Mouse (Mus musculus) MEL (cell line): ENCODE measurements at regions not wholly inside any gene's neighbourhood (a gene's known extent, or its start where the extent isn't known, plus 50 kb on each side); places are given as distances from the start of the nearest gene placed in this dataset.

Experiments
- DNase-seq: peaks from one replicate; pipeline ENCODE4 v3.0.0; 2011; ENCODE audit warnings: low read depth, low spot score
- H3K27ac ChIP-seq: 2 replicates; pipeline ENCODE4 v1.5.1; 2012; ENCODE audit warnings: low read depth, mild to moderate bottlenecking, control low read depth, low read length, moderate library complexity; ENCODE audit not compliant: control insufficient read depth
- H3K27me3 ChIP-seq, 2 experiments: fragments of 150-350 bp in 1 of 2; sonication (generic) in 1 of 2; 2 replicates each; pipeline ENCODE4 v1.6.1; 2012; ENCODE audit warnings: low read length in 2 of 2, mild to moderate bottlenecking in 2 of 2, improper control_type of control experiment in 1 of 2, moderate library complexity in 1 of 2; ENCODE audit not compliant: insufficient read depth in 2 of 2, control insufficient read depth in 1 of 2
- H3K36me3 ChIP-seq, 2 experiments: 2 replicates each; pipeline ENCODE4 v1.6.1; 2012 to 2014; ENCODE audit warnings: low read length in 2 of 2, improper control_type of control experiment in 1 of 2, inconsistent platforms in 1 of 2, mild to moderate bottlenecking in 1 of 2; ENCODE audit not compliant: insufficient read depth in 2 of 2, control insufficient read depth in 1 of 2
- H3K4me1 ChIP-seq, 2 experiments: fragments of 150-350 bp in 1 of 2; sonication (generic) in 1 of 2; 2 replicates each; pipeline ENCODE4 v1.6.1; 2012; ENCODE audit warnings: low read length in 2 of 2, improper control_type of control experiment in 1 of 2, mild to moderate bottlenecking in 1 of 2; ENCODE audit not compliant: insufficient read depth in 2 of 2, control insufficient read depth in 1 of 2
- H3K4me3 ChIP-seq, 2 experiments: fragments of 150-350 bp in 1 of 2; sonication (generic) in 1 of 2; 2 replicates each; pipeline ENCODE4 v1.5.1; 2012; ENCODE audit warnings: low read depth in 2 of 2, low read length in 2 of 2, mild to moderate bottlenecking in 2 of 2, moderate library complexity in 2 of 2, control low read depth in 1 of 2, improper control_type of control experiment in 1 of 2; ENCODE audit not compliant: control insufficient read depth in 1 of 2, insufficient read depth in 1 of 2
- H3K79me2 ChIP-seq: 2 replicates; pipeline ENCODE4 v1.6.1; 2012; ENCODE audit warnings: mild to moderate bottlenecking, low read length, moderate library complexity; ENCODE audit not compliant: control insufficient read depth, poor library complexity, insufficient read depth
- H3K9ac ChIP-seq: 2 replicates; pipeline ENCODE4 v1.6.1; 2012; ENCODE audit warnings: low read depth, mild to moderate bottlenecking, control low read depth, low read length, moderate library complexity; ENCODE audit not compliant: control insufficient read depth, poor library complexity, severe bottlenecking
- H3K9me3 ChIP-seq: fragments of 150-350 bp; sonication (generic); replicated peaks from 2 replicates; pipeline ENCODE4 v1.6.1; 2012; ENCODE audit warnings: mild to moderate bottlenecking, low read length, improper control_type of control experiment, moderate library complexity; ENCODE audit not compliant: insufficient read depth
- BHLHE40 ChIP-seq: IDR thresholded peaks from 2 replicates; pipeline ENCODE4 v1.6.1; 2012; ENCODE audit warnings: low read depth, mild to moderate bottlenecking, inconsistent platforms, low read length, improper control_type of control experiment, borderline replicate concordance
- CHD1 ChIP-seq: IDR thresholded peaks from 2 replicates; pipeline ENCODE4 v1.6.1; 2012; ENCODE audit warnings: low read depth, mild to moderate bottlenecking, inconsistent platforms, low read length, improper control_type of control experiment
- CTCF ChIP-seq, 3 experiments: IDR thresholded peaks in 2 of 3; conservative IDR thresholded peaks in 1 of 3; 2 replicates each; pipeline ENCODE4 v1.5.1; 2011 to 2012; ENCODE audit warnings: low read length in 3 of 3, low read depth in 2 of 3, mild to moderate bottlenecking in 2 of 3, improper control_type of control experiment in 1 of 3, inconsistent platforms in 1 of 3, mixed read lengths in 1 of 3, moderate library complexity in 1 of 3; ENCODE audit not compliant: control insufficient read depth in 1 of 3, insufficient read depth in 1 of 3, poor library complexity in 1 of 3, severe bottlenecking in 1 of 3
- E2F4 ChIP-seq: IDR thresholded peaks from 2 replicates; pipeline ENCODE4 v1.6.1; 2011; ENCODE audit warnings: low read depth, low read length, improper control_type of control experiment, borderline replicate concordance
- ELF1 ChIP-seq: IDR thresholded peaks from 2 replicates; pipeline ENCODE4 v1.6.1; 2014; ENCODE audit warnings: low read depth, mild to moderate bottlenecking, inconsistent platforms, low read length, improper control_type of control experiment, moderate library complexity
- EP300 ChIP-seq, 2 experiments: IDR thresholded peaks; 2 replicates each; pipeline ENCODE4 v1.6.1; 2011; ENCODE audit warnings: improper control_type of control experiment in 2 of 2, low read length in 2 of 2, low read depth in 1 of 2, mild to moderate bottlenecking in 1 of 2
- ETS1 ChIP-seq: IDR thresholded peaks from 2 replicates; pipeline ENCODE4 v1.6.1; 2012; ENCODE audit warnings: low read depth, mild to moderate bottlenecking, inconsistent platforms, low read length, improper control_type of control experiment, moderate library complexity
- GABPA ChIP-seq: IDR thresholded peaks from 2 replicates; pipeline ENCODE4 v1.6.1; 2012; ENCODE audit warnings: low read depth, mild to moderate bottlenecking, inconsistent platforms, low read length, improper control_type of control experiment, moderate library complexity
- HCFC1 ChIP-seq: IDR thresholded peaks from 2 replicates; pipeline ENCODE4 v1.6.1; 2012; ENCODE audit warnings: low read depth, mild to moderate bottlenecking, inconsistent platforms, low read length, improper control_type of control experiment, moderate library complexity
- JUND ChIP-seq: IDR thresholded peaks from 2 replicates; pipeline ENCODE4 v1.6.1; 2011; ENCODE audit warnings: low read depth, mild to moderate bottlenecking, improper control_type of control experiment, low read length
- KAT2A ChIP-seq: conservative IDR thresholded peaks from 2 replicates; pipeline ENCODE4 v1.6.1; 2012; ENCODE audit warnings: low read depth, low read length, improper control_type of control experiment, inconsistent platforms
- MAFK ChIP-seq: IDR thresholded peaks from 2 replicates; pipeline ENCODE4 v1.6.1; 2011; ENCODE audit warnings: low read depth, mild to moderate bottlenecking, low read length, improper control_type of control experiment, borderline replicate concordance
- MYC ChIP-seq: IDR thresholded peaks from 2 replicates; pipeline ENCODE4 v1.6.1; 2011; ENCODE audit warnings: low read depth, mild to moderate bottlenecking, low read length, improper control_type of control experiment, moderate library complexity
- NELFE ChIP-seq: IDR thresholded peaks from 2 replicates; pipeline ENCODE4 v1.6.1; 2011; ENCODE audit warnings: low read depth, low read length, improper control_type of control experiment
- NRF1 ChIP-seq: IDR thresholded peaks from 2 replicates; pipeline ENCODE4 v1.6.1; 2014; ENCODE audit warnings: low read depth, mild to moderate bottlenecking, inconsistent platforms, low read length, improper control_type of control experiment, moderate library complexity; ENCODE audit not compliant: poor library complexity, insufficient read depth, severe bottlenecking
- POLR2A ChIP-seq, 2 experiments: IDR thresholded peaks; 2 replicates each; pipeline ENCODE4 v1.6.1; 2011 to 2012; ENCODE audit warnings: low read length in 2 of 2, mild to moderate bottlenecking in 2 of 2, control low read depth in 1 of 2, improper control_type of control experiment in 1 of 2, low read depth in 1 of 2, moderate library complexity in 1 of 2; ENCODE audit not compliant: control insufficient read depth in 1 of 2, insufficient read depth in 1 of 2, poor library complexity in 1 of 2
- POLR2AphosphoS5 ChIP-seq: IDR thresholded peaks from 2 replicates; pipeline ENCODE4 v1.6.1; 2012; ENCODE audit warnings: low read depth, borderline replicate concordance, mild to moderate bottlenecking, inconsistent platforms, low read length, moderate library complexity, mixed read lengths
- RAD21 ChIP-seq: IDR thresholded peaks from 2 replicates; pipeline ENCODE4 v1.6.1; 2011; ENCODE audit warnings: mild to moderate bottlenecking, low read depth, low read length, improper control_type of control experiment
- RCOR1 ChIP-seq: IDR thresholded peaks from 2 replicates; pipeline ENCODE4 v1.6.1; 2012; ENCODE audit warnings: low read depth, mild to moderate bottlenecking, inconsistent platforms, low read length, improper control_type of control experiment
- TAL1 ChIP-seq: IDR thresholded peaks from 2 replicates; pipeline ENCODE4 v1.6.1; 2012; ENCODE audit warnings: mild to moderate bottlenecking, inconsistent platforms, low read length, moderate library complexity, mixed read lengths
- USF1 ChIP-seq: IDR thresholded peaks from 2 replicates; pipeline ENCODE4 v1.6.1; 2014; ENCODE audit warnings: low read depth, mild to moderate bottlenecking, inconsistent platforms, low read length, improper control_type of control experiment, moderate library complexity
- USF2 ChIP-seq, 2 experiments: IDR thresholded peaks; 2 replicates each; pipeline ENCODE4 v1.6.1; 2011 to 2012; ENCODE audit warnings: improper control_type of control experiment in 2 of 2, low read length in 2 of 2, borderline replicate concordance in 1 of 2, inconsistent platforms in 1 of 2, low read depth in 1 of 2, mild to moderate bottlenecking in 1 of 2; ENCODE audit not compliant: insufficient read depth in 1 of 2
- ZC3H11A ChIP-seq: IDR thresholded peaks from 2 replicates; pipeline ENCODE4 v1.6.1; 2012; ENCODE audit warnings: low read depth, mild to moderate bottlenecking, inconsistent platforms, low read length, improper control_type of control experiment
- ZKSCAN1 ChIP-seq: IDR thresholded peaks from 2 replicates; pipeline ENCODE4 v1.6.1; 2012; ENCODE audit warnings: low read depth, mild to moderate bottlenecking, inconsistent platforms, low read length, improper control_type of control experiment, moderate library complexity

- TF ChIP-seq POLR2AphosphoS5 (no peak), USF1 (no peak), MAFK (no peak), JUND (no peak), ETS1 (no peak), ZC3H11A (no peak), BHLHE40 (no peak), TAL1 (no peak), EP300 (IDR thresholded peaks at IDR 0.05; ENCODE audit: low read depth in 1 of 2, low read length in 2 of 2) (no peak), RCOR1 (no peak), MYC (no peak), ZKSCAN1 (no peak), POLR2A (IDR thresholded peaks at IDR 0.05; ENCODE audit: control insufficient read depth in 1 of 2, insufficient read depth in 1 of 2, low read depth in 1 of 2, low read length in 2 of 2, poor library complexity in 1 of 2) (no peak)
- Histone ChIP-seq H3K36me3 (no peaks in the 10 kb centered on the region), H3K27me3 (no peaks in the 10 kb centered on the region), H3K4me1 (no peaks in the 10 kb centered on the region), H3K4me3 (no peak overlapping the region), H3K9me3 (no peaks in the 10 kb centered on the region), H3K9ac (no peak overlapping the region), H3K27ac (no peak overlapping the region), H3K79me2 (no peaks in the 10 kb centered on the region)
- no peak for DNase-seq
These were observed 142.7 kb upstream of the Cenpw start for GRCm38 (mm10) chr10:30342965-30343478.

- no peaks in the 10 kb centered on the region for H3K9me3 ChIP-seq
- TF ChIP-seq CHD1, result no peak
- TF ChIP-seq GABPA, result no peak
- no peak for TF ChIP-seq TAL1
- TF ChIP-seq KAT2A, result no peak
- TF ChIP-seq MYC, result no peak
- TF ChIP-seq NRF1, result no peak
- no peak for TF ChIP-seq NELFE
- TF ChIP-seq CTCF (IDR thresholded peaks at IDR 0.05 in 2 of 3, conservative IDR thresholded peaks at IDR 0.05 in 1 of 3; ENCODE audit: control insufficient read depth in 1 of 3, insufficient read depth in 1 of 3, low read depth in 2 of 3, low read length in 3 of 3, poor library complexity in 1 of 3, severe bottlenecking in 1 of 3), result no peak
- no peak for TF ChIP-seq EP300 (IDR thresholded peaks at IDR 0.05; ENCODE audit: low read depth in 1 of 2, low read length in 2 of 2)
- no peak for TF ChIP-seq HCFC1
- no peak for TF ChIP-seq ETS1
- no peak for TF ChIP-seq POLR2AphosphoS5
- TF ChIP-seq ELF1, result no peak
- TF ChIP-seq E2F4, result no peak
- TF ChIP-seq USF2 (IDR thresholded peaks at IDR 0.05; ENCODE audit: borderline replicate concordance in 1 of 2, insufficient read depth in 1 of 2, low read depth in 1 of 2, low read length in 2 of 2), result no peak
- no peak for TF ChIP-seq RAD21
- H3K4me3 ChIP-seq, result no peak overlapping the region
- DNase-seq, result no peak
- H3K9ac ChIP-seq, result no peak overlapping the region
- no peaks in the 10 kb centered on the region for H3K79me2 ChIP-seq
- H3K27me3 ChIP-seq, result no peaks in the 10 kb centered on the region; a peak in 1 of 4 replicates
- H3K36me3 ChIP-seq, result no peaks in the 10 kb centered on the region
- H3K4me1 ChIP-seq, result no peaks in the 10 kb centered on the region
- no peak overlapping the region for H3K27ac ChIP-seq
These were observed 128.1 kb upstream of the Cenpw start for GRCm38 (mm10) chr10:30328334-30329014.
